Comparison of ENCODE assay signal across 24 mouse cellular contexts in genomic region chr8:105579719-105580118, GRCm38 (mm10). TPM values are rescaled to one million over a fixed set of nuclear protein-coding genes. Genes with fewer than 3 reads are reported as not detected.
DNase-seq lines count a peak whose midpoint lies in the region; ATAC-seq and TF ChIP-seq lines count a peak whose summit lies in the region.
"Had no signal": no experiment of that assay in that cellular context is flagged by ENCODE, and none has a peak within 500 bp of the region (broad histone marks: within the 10 kb centered on the region; RNA-seq: fewer than 3 reads in every experiment).

No protein-coding gene starts in this region.

- TF ChIP-seq CTCF in MEL (IDR thresholded peaks at IDR 0.05 in 2 of 3, conservative IDR thresholded peaks at IDR 0.05 in 1 of 3; ENCODE audit: control insufficient read depth in 1 of 3, insufficient read depth in 1 of 3, low read depth in 2 of 3, low read length in 3 of 3, poor library complexity in 1 of 3, severe bottlenecking in 1 of 3), result no peak

- H3K79me2 ChIP-seq in MEL (ENCODE audit: control insufficient read depth, insufficient read depth, low read length, poor library complexity), result no peaks in the 10 kb centered on the region

- no peaks in the 10 kb centered on the region for H3K36me3 ChIP-seq in embryonic facial prominence, embryonic 14.5 days (ENCODE audit: control insufficient read depth, insufficient read depth, low read length)
- no peaks in the 10 kb centered on the region for H3K36me3 ChIP-seq in embryonic facial prominence, embryonic 10.5 days (replicated peaks)
- peaks cover 0 to 3% of the 10 kb centered on the region in 2 experiments; a peak in 1 of 4 replicates for H3K36me3 ChIP-seq in MEL (ENCODE audit: control insufficient read depth in 1 of 2, insufficient read depth in 2 of 2, low read length in 2 of 2)
- H3K36me3 ChIP-seq: embryonic facial prominence, embryonic 12.5 days; forebrain, embryonic 10.5 days; G1E; heart, embryonic 13.5 days; hindbrain, embryonic 12.5 days had no signal

- no peak overlapping the region for H3K27ac ChIP-seq in embryonic facial prominence, embryonic 14.5 days (replicated peaks; ENCODE audit: low read depth, low read length)
- H3K27ac ChIP-seq in embryonic facial prominence, embryonic 10.5 days (replicated peaks), result no peak overlapping the region
- H3K27ac ChIP-seq in MEL (ENCODE audit: control insufficient read depth, low read depth, low read length), result no peak overlapping the region
- H3K27ac ChIP-seq: embryonic facial prominence, embryonic 12.5 days; forebrain, embryonic 10.5 days; gastrocnemius, adult 2 months; heart, embryonic 13.5 days; hindbrain, embryonic 12.5 days had no signal

- no peak for TF ChIP-seq RAD21 in MEL (IDR thresholded peaks at IDR 0.05; ENCODE audit: low read depth, low read length)

- peak; percentile 12 for DNase-seq in embryonic facial prominence, embryonic 14.5 days (ENCODE audit: low spot score)
- no peak for DNase-seq in embryonic facial prominence, embryonic 10.5 days (ENCODE audit: low spot score)
- no peak for DNase-seq in MEL (ENCODE audit: low read depth, low spot score)
- DNase-seq in urinary bladder, postnatal 4 days (ENCODE audit: low spot score in 2 of 2), result no peak
- DNase-seq in kidney, adult 18-20 months, result no peak
- no peak for DNase-seq in adrenal gland, postnatal 4 days (ENCODE audit: low spot score in 2 of 2)
- DNase-seq: adrenal gland, adult 2 months; adrenal gland, postnatal 25 days; cerebellum, adult 2 months; cerebellum, postnatal 10 days; embryo, embryonic 11 days; gastrocnemius, adult 2 months; gastrocnemius, postnatal 36 days; heart, postnatal 36 days had no signal

- no peaks in the 10 kb centered on the region for H3K4me1 ChIP-seq in embryonic facial prominence, embryonic 14.5 days (ENCODE audit: control insufficient read depth, insufficient read depth, low read length)
- H3K4me1 ChIP-seq in embryonic facial prominence, embryonic 10.5 days, result no peaks in the 10 kb centered on the region
- H3K4me1 ChIP-seq in MEL (ENCODE audit: control insufficient read depth in 1 of 2, insufficient read depth in 2 of 2, low read length in 2 of 2), result 0 out of 4 replicates have a peak, but pooled peaks cover 0 to 3% of the 10 kb centered on the region in 2 experiments
- H3K4me1 ChIP-seq: embryonic facial prominence, embryonic 12.5 days; forebrain, embryonic 10.5 days; hindbrain, embryonic 12.5 days had no signal

- TF ChIP-seq POLR2A in MEL (IDR thresholded peaks at IDR 0.05; ENCODE audit: control insufficient read depth in 1 of 2, insufficient read depth in 1 of 2, low read depth in 1 of 2, low read length in 2 of 2, poor library complexity in 1 of 2), result no peak

- H3K4me3 ChIP-seq in embryonic facial prominence, embryonic 14.5 days (ENCODE audit: low read depth, low read length), result no peak overlapping the region
- H3K4me3 ChIP-seq in embryonic facial prominence, embryonic 10.5 days, result no peak overlapping the region
- H3K4me3 ChIP-seq in MEL (ENCODE audit: control insufficient read depth in 1 of 2, insufficient read depth in 1 of 2, low read depth in 2 of 2, low read length in 2 of 2), result no peak overlapping the region
- H3K4me3 ChIP-seq: embryonic facial prominence, embryonic 12.5 days; forebrain, embryonic 10.5 days; gastrocnemius, adult 2 months; heart, embryonic 13.5 days; hindbrain, embryonic 12.5 days had no signal

- ATAC-seq in embryonic facial prominence, embryonic 14.5 days (ENCODE audit: low read depth), result no peak
- peak; percentile 66 for ATAC-seq in erythroblast, adult 5-6 weeks (replicated peaks; ENCODE audit: low FRiP score, poor library complexity, severe bottlenecking)
- ATAC-seq: forebrain, embryonic 14.5 days; hindbrain, embryonic 16.5 days; inflammation-experienced regulatory T-cells, adult 6 months; Patski had no signal

- no peak overlapping the region for H3K9ac ChIP-seq in embryonic facial prominence, embryonic 14.5 days (ENCODE audit: low read depth, low read length)
- no peak overlapping the region for H3K9ac ChIP-seq in MEL (ENCODE audit: control insufficient read depth, low read depth, low read length, poor library complexity, severe bottlenecking)
- H3K9ac ChIP-seq: embryonic facial prominence, embryonic 12.5 days; heart, embryonic 13.5 days; hindbrain, embryonic 12.5 days had no signal

- no peak for TF ChIP-seq EP300 in MEL (IDR thresholded peaks at IDR 0.05; ENCODE audit: low read depth in 1 of 2, low read length in 2 of 2)

- H3K27me3 ChIP-seq in embryonic facial prominence, embryonic 14.5 days (replicated peaks; ENCODE audit: control insufficient read depth, insufficient read depth, low read length), result no peaks in the 10 kb centered on the region
- H3K27me3 ChIP-seq in embryonic facial prominence, embryonic 10.5 days (replicated peaks; ENCODE audit: low read depth, poor library complexity, severe bottlenecking), result no peaks in the 10 kb centered on the region
- H3K27me3 ChIP-seq in MEL (ENCODE audit: control insufficient read depth in 1 of 2, insufficient read depth in 2 of 2, low read length in 2 of 2), result no peaks in the 10 kb centered on the region
- H3K27me3 ChIP-seq: embryonic facial prominence, embryonic 12.5 days; heart, embryonic 13.5 days; hindbrain, embryonic 12.5 days; Patski had no signal

- 59% methylated on average over 3 of the region's 3 CpGs for WGBS in embryonic facial prominence, embryonic 14.5 days
- WGBS in embryonic facial prominence, embryonic 10.5 days, result 70% methylated on average over 3 of the region's 3 CpGs

- H3K9me3 ChIP-seq in embryonic facial prominence, embryonic 14.5 days (ENCODE audit: control insufficient read depth, low read length), result no peaks in the 10 kb centered on the region
- H3K9me3 ChIP-seq in embryonic facial prominence, embryonic 10.5 days, result no peaks in the 10 kb centered on the region
- no peaks in the 10 kb centered on the region for H3K9me3 ChIP-seq in MEL (replicated peaks; ENCODE audit: insufficient read depth, low read length)
- H3K9me3 ChIP-seq: embryonic facial prominence, embryonic 12.5 days; forebrain, embryonic 10.5 days; G1E; heart, embryonic 13.5 days; hindbrain, embryonic 12.5 days had no signal

- no peak overlapping the region for H3K4me2 ChIP-seq in embryonic facial prominence, embryonic 14.5 days (ENCODE audit: low read depth, low read length)
- H3K4me2 ChIP-seq: embryonic facial prominence, embryonic 12.5 days; heart, embryonic 13.5 days; hindbrain, embryonic 12.5 days had no signal

TF ChIP-seq in MEL, 35 proteins besides CTCF, POLR2A, EP300 and RAD21:
- TF ChIP-seq ETS1 (IDR thresholded peaks at IDR 0.05; ENCODE audit: low read depth, low read length), result peak; percentile 30; the same call in 1 of the 2 replicates
- peak; percentile 79 for TF ChIP-seq MAFK (IDR thresholded peaks at IDR 0.05; ENCODE audit: borderline replicate concordance, low read depth, low read length)
- no peak for TF ChIP-seq NELFE (IDR thresholded peaks at IDR 0.05; ENCODE audit: low read depth, low read length)
- no peak for TF ChIP-seq RCOR1 (IDR thresholded peaks at IDR 0.05; ENCODE audit: low read depth, low read length)

RNA-seq across cellular contexts. Expression of gene Atp6v0d1, which starts 13.9 kb away (rescaled TPM):
- 92.7 and 102 TPM in 2 replicates for polyA plus RNA-seq in embryonic facial prominence, embryonic 14.5 days (2014; fragmentation: Nextera tagmentation; extraction: Ambion mirVana)
- 64.7 and 64.9 TPM in 2 replicates for polyA plus RNA-seq in embryonic facial prominence, embryonic 10.5 days (2016; fragmentation: Nextera tagmentation; extraction: Ambion mirVana)
- 43.0 and 51.1 TPM in 2 replicates for total RNA-seq in MEL (2012; rRNA removed)
- 10 to 100 TPM in 1 of 2 experiments, not detected in 1; 83.8 TPM for polyA plus RNA-seq in MEL (2012; ENCODE audit: insufficient read depth in 1 of 2, insufficient read length in 2 of 2, low read depth in 1 of 2, low replicate concordance in 2 of 2, missing spikeins in 1 of 2)
- total RNA-seq in erythroblast, adult 5-6 weeks (2015; ENCODE audit: low replicate concordance), result 72.8 and 90.9 TPM in 2 replicates
- 46.0 and 50.9 TPM in 2 replicates for total RNA-seq in erythroblast, adult 5-6 weeks (2017; ENCODE audit: low replicate concordance)
- total RNA-seq in adrenal gland, postnatal 4 days (2021), result 100 to 1,000 TPM; 103 to 113 TPM

RNA-seq across cellular contexts. Expression of gene Ripor1, which starts 25.3 kb away (rescaled TPM):
- 22.4 and 23.6 TPM in 2 replicates for polyA plus RNA-seq in embryonic facial prominence, embryonic 14.5 days (2014; fragmentation: Nextera tagmentation; extraction: Ambion mirVana)
- 13.5 and 15.9 TPM in 2 replicates for polyA plus RNA-seq in embryonic facial prominence, embryonic 10.5 days (2016; fragmentation: Nextera tagmentation; extraction: Ambion mirVana)
- total RNA-seq in MEL (2012; rRNA removed), result 15.7 and 16.6 TPM in 2 replicates
- 100 to 1,000 TPM in 1 of 2 experiments, not detected in 1; 120 TPM for polyA plus RNA-seq in MEL (2012; ENCODE audit: insufficient read depth in 1 of 2, insufficient read length in 2 of 2, low read depth in 1 of 2, low replicate concordance in 2 of 2, missing spikeins in 1 of 2)
- total RNA-seq in erythroblast, adult 5-6 weeks (2015; ENCODE audit: low replicate concordance), result 16.3 and 17.6 TPM in 2 replicates
- total RNA-seq in erythroblast, adult 5-6 weeks (2017; ENCODE audit: low replicate concordance), result 1.7 and 2.6 TPM in 2 replicates
- total RNA-seq in adrenal gland, postnatal 4 days (2021), result 10 to 100 TPM; 35.4 to 43.0 TPM

RNA-seq across cellular contexts. Expression of gene Ctcf, which starts 56.6 kb away (rescaled TPM):
- polyA plus RNA-seq in embryonic facial prominence, embryonic 14.5 days (2014; fragmentation: Nextera tagmentation; extraction: Ambion mirVana), result 80.9 and 82.5 TPM in 2 replicates
- 136 and 137 TPM in 2 replicates for polyA plus RNA-seq in embryonic facial prominence, embryonic 10.5 days (2016; fragmentation: Nextera tagmentation; extraction: Ambion mirVana)
- 36.4 and 40.7 TPM in 2 replicates for total RNA-seq in MEL (2012; rRNA removed)
- 100 to 1,000 TPM in 1 of 2 experiments, 10 to 100 TPM in 1; 87.1 to 670 TPM for polyA plus RNA-seq in MEL (2012; ENCODE audit: insufficient read depth in 1 of 2, insufficient read length in 2 of 2, low read depth in 1 of 2, low replicate concordance in 2 of 2, missing spikeins in 1 of 2)
- 51.6 and 81.5 TPM in 2 replicates for total RNA-seq in erythroblast, adult 5-6 weeks (2015; ENCODE audit: low replicate concordance)
- total RNA-seq in erythroblast, adult 5-6 weeks (2017; ENCODE audit: low replicate concordance), result 68.8 and 99.5 TPM in 2 replicates
- total RNA-seq in adrenal gland, postnatal 4 days (2021), result 10 to 100 TPM; 73.8 to 94.0 TPM

RNA-seq across cellular contexts. Expression of gene Agrp, which starts 57.5 kb away (rescaled TPM):
- polyA plus RNA-seq in embryonic facial prominence, embryonic 14.5 days (2014; fragmentation: Nextera tagmentation; extraction: Ambion mirVana), result 1.7 and 1.9 TPM in 2 replicates
- 0.59 and 0.64 TPM in 2 replicates for polyA plus RNA-seq in embryonic facial prominence, embryonic 10.5 days (2016; fragmentation: Nextera tagmentation; extraction: Ambion mirVana)
- total RNA-seq in MEL (2012; rRNA removed), result not detected in 2 replicates
- polyA plus RNA-seq in MEL (2012; ENCODE audit: insufficient read depth in 1 of 2, insufficient read length in 2 of 2, low read depth in 1 of 2, low replicate concordance in 2 of 2, missing spikeins in 1 of 2), result under 1 TPM in 1 of 2 experiments, not detected in 1; 0.63 TPM
- not detected in 2 replicates for total RNA-seq in erythroblast, adult 5-6 weeks (2015; ENCODE audit: low replicate concordance)
- not detected in 2 replicates for total RNA-seq in erythroblast, adult 5-6 weeks (2017; ENCODE audit: low replicate concordance)
- 1 to 10 TPM in 1 of 2 experiments, under 1 TPM in 1; 0.81 to 1.5 TPM for total RNA-seq in adrenal gland, postnatal 4 days (2021)
- total RNA-seq: G1E; heart, postnatal 36 days had no signal
- polyA plus RNA-seq: G1E had no signal
